Mouse (Mus musculus) CD8-positive naive resting alpha-beta T cell, adult 57 days (primary cell): ENCODE data around the gene Ttc7. TPM values are rescaled to one million over a fixed set of nuclear protein-coding genes. Genes with fewer than 3 reads are reported as not detected.

Experiments used
- total RNA-seq: library from RNA; stranded (reverse); gene quantifications from one replicate; pipeline ENCODE4 v1.2.4, GENCODE M21; 2023

Gene Ttc7
- 125 TPM for total RNA-seq

DNA sequence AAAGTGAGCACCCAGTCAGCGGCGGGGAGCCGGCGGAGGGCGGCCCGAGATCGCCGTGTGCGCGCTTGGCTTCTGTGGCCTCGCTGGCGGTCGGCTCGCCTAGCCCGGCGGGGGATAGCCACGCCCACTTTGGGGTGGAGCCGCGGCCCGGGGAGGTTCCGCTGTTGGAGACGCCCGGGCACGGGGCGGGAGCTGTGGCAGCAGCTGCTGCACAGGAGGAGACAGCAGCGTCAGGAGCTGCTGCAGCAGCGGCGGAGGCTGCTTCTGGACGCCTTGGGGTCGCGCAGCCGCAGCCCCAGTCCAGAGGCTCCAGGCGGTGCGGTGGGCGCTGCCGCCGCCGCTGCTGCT, at the start of gene Ttc7:
Ttc7 (plus strand) TSS at position 181 of the 348 bp plus-strand sequence.

DNA sequence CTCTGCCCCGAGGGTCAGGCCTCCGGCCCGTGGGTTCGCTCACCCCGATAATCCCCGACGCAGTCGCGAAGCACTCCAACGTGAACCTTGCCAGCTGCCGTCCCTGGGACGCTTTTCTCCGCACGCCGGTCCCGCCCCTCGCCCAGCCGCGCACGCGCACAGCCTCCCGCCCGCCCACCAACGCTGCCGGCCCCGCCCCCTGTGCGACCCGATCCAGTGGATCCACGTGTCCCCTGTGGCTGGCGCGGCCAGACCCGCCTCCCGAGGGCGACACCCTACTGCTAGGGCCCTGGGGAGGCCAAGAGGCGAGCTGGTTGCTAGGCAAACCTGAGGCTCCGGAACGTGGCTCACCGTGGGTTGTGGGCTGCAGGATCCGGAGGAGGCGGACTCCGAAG, 16.9 kb upstream of the Ttc7 start, which contains the start of gene Mcfd2:
Mcfd2 (minus strand) TSS at position 144 of the 395 bp plus-strand sequence.

GRCm38 (mm10) chr17:87427511-87427910, 144.8 kb downstream of the Ttc7 start, which contains the start of gene Stpg4:
TSS of gene Stpg4 (minus strand) at chr17:87427741.

Other genes starting within 250 kb of the Ttc7 start
- gene Socs5, start 175.2 kb upstream of the Ttc7 start, total RNA-seq, result 18.2 TPM
- gene Mcfd2, start 17.0 kb upstream of the Ttc7 start, total RNA-seq, result 16.9 TPM
- 3.2 TPM for gene Stpg4, start 144.9 kb downstream of the Ttc7 start, total RNA-seq
- gene Calm2, start 164.0 kb downstream of the Ttc7 start, total RNA-seq, result 331 TPM